In genomic region chr16:49518844-49519243, GRCm38 (mm10) we compare ENCODE assay signal across 14 mouse cellular contexts.
"Had no signal": no experiment of that assay in that cellular context is flagged by ENCODE, and none has a peak within 500 bp of the region (broad histone marks: within the 10 kb centered on the region; RNA-seq: fewer than 3 reads in every experiment).

No protein-coding gene starts in this region.

- DNase-seq: kidney, adult 18-20 months; kidney, adult 9 months; kidney, postnatal 14 days; kidney, postnatal 4 days; layer of hippocampus, postnatal 36 days; liver, embryonic 13.5 days; lung, adult 2 months; lung, postnatal 14 days; lung, postnatal 4 days; midbrain, embryonic 14.5 days; thymus, postnatal 25 days had no signal

- H3K4me3 ChIP-seq: liver, embryonic 13.5 days; neural tube, embryonic 12.5 days; neural tube, embryonic 15.5 days had no signal

- H3K27ac ChIP-seq: liver, embryonic 13.5 days; neural tube, embryonic 12.5 days; neural tube, embryonic 15.5 days; stomach, postnatal 0 days had no signal
